Mouse (Mus musculus) liver, postnatal 0 days (tissue): ENCODE measurements around the gene Rpl9-ps6.
A peak's percentile ranks its signal among the peaks of the same experiment; 100 is the strongest.

Experiments used
- CTCF ChIP-seq: sonication (generic); IDR thresholded peaks from 2 replicates; pipeline ENCODE4 v1.5.1; 2016; ENCODE audit warnings: antibody characterized with exemption, low read depth
- EP300 ChIP-seq: IDR thresholded peaks from 2 replicates; pipeline ENCODE4 v1.6.1; 2016; ENCODE audit warnings: antibody characterized with exemption, low read depth, mild to moderate bottlenecking

DNA sequence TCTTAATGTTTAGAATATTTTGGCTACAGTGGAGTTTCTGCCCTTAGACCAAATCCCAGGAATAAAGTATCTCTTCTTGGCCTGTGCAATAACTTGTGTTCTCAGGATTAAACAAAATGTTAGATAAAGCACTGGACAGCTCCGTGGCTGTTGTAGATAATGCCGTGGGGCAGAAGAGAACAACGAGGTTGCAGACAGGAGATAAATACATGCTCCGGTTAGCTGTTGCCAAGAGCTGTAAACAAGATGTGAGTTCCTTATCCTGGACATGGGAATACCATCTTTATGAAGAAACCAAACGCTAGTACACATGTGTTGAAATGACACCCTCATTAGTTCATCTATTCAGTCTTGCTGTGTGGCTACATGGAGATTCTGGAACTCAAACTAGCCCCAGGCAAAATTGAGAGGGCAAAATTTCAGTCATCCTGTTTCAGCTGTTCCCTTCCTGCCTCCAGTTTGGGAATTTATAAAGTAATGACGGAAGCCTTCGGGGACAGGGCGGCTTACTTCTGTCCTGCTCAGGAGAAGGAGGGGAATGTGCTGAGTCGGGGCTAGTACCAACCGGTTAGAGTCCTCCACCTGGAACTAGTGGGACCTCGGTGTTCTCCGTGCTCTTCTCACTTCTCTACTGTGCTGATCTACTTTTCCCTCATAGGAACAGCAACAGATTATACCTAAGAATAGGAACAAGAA, 9.8 kb upstream of the Rpl9-ps6 start:
- TF ChIP-seq CTCF (no peak), EP300 (peak; percentile 99)
